Mouse (Mus musculus) embryonic facial prominence, embryonic 11.5 days (tissue): ENCODE results near the gene Gnb1. TPM values are rescaled to one million over a fixed set of nuclear protein-coding genes. Genes with fewer than 3 reads are reported as not detected.
"Not testable (repeated sequence)": the region's sequence is repeated elsewhere in the genome, so short reads cannot be mapped to it uniquely, and the experiment has no call there.

Experiments used
- ATAC-seq: fragments of 200-750 bp; cut with Nextera tagmentation; replicated peaks from 2 replicates; pipeline ENCODE4 v1.8.0; 2017; ENCODE audit warnings: low read depth; ENCODE audit not compliant: insufficient number of reproducible peaks, low FRiP score, low TSS enrichment
- DNase-seq: peaks from one replicate; pipeline ENCODE4 v3.0.0-alpha.2; 2015; ENCODE audit warnings: low spot score
- H3K27ac ChIP-seq: fragments of 300-500 bp; sonication (generic); replicated peaks from 2 replicates; pipeline ENCODE4 v1.5.1; 2014; ENCODE audit warnings: mild to moderate bottlenecking, low read depth, low read length, control low read depth
- H3K27me3 ChIP-seq: fragments of 300-500 bp; sonication (generic); 2 replicates; pipeline ENCODE4 v1.6.1; 2014; ENCODE audit warnings: mild to moderate bottlenecking, low read length, moderate library complexity, mixed read lengths; ENCODE audit not compliant: control insufficient read depth, insufficient read depth
- H3K36me3 ChIP-seq: fragments of 300-500 bp; sonication (generic); replicated peaks from 2 replicates; pipeline ENCODE4 v1.6.1; 2014; ENCODE audit warnings: low read depth, mild to moderate bottlenecking, low read length, moderate library complexity, mixed read lengths; ENCODE audit not compliant: control insufficient read depth, insufficient read depth
- H3K4me1 ChIP-seq: fragments of 300-500 bp; sonication (generic); 2 replicates; pipeline ENCODE4 v1.6.1; 2014; ENCODE audit warnings: low read length, mixed read lengths; ENCODE audit not compliant: control insufficient read depth, insufficient read depth
- H3K4me2 ChIP-seq: fragments of 300-500 bp; sonication (generic); 2 replicates; pipeline ENCODE4 v1.6.1; 2014; ENCODE audit warnings: low read depth, mild to moderate bottlenecking, control low read depth, low read length, moderate library complexity
- H3K4me3 ChIP-seq: fragments of 300-500 bp; sonication (generic); 2 replicates; pipeline ENCODE4 v1.5.1; 2014; ENCODE audit warnings: low read depth, low read length, control low read depth
- H3K9ac ChIP-seq: fragments of 300-500 bp; sonication (generic); replicated peaks from 2 replicates; pipeline ENCODE4 v1.6.1; 2014; ENCODE audit warnings: mild to moderate bottlenecking, control low read depth, low read length
- H3K9me3 ChIP-seq: fragments of 300-500 bp; sonication (generic); replicated peaks from 2 replicates; pipeline ENCODE4 v1.6.1; 2016; ENCODE audit warnings: mild to moderate bottlenecking, low read length, inconsistent platforms, mixed read lengths; ENCODE audit not compliant: control insufficient read depth
- WGBS: fragments of 180-500 bp; shearing (Covaris S2); extraction: QIAGEN DNeasy Blood & Tissue Kit; methylation state at CpG from one replicate; pipeline ENCODE4 v1.1.7; 2014; 5-methylcytosine and 5-hydroxymethylcytosine counted together
- polyA plus RNA-seq: library from polyadenylated mRNA; unstranded; fragments of >200 nt; fragmentation: Nextera tagmentation; extraction: Ambion mirVana; gene quantifications from 2 replicates; pipeline ENCODE4 v1.2.1, GENCODE M21; 2014

The Gnb1 gene
- polyA plus RNA-seq, 1 experiment from 2014 or later: 691 TPM

- 67% methylated on average over 3 of the region's 3 CpGs for WGBS
- DNase-seq (no peak), ATAC-seq (no peak)
- H3K4me2 ChIP-seq: no peak overlapping the region
- H3K9ac ChIP-seq: no peak overlapping the region
- no peak overlapping the region for H3K27ac ChIP-seq
- H3K36me3 ChIP-seq: no peaks in the 10 kb centered on the region
- no peak overlapping the region for H3K4me3 ChIP-seq
- H3K27me3 ChIP-seq: peaks cover 2% of the 10 kb centered on the region; the same call in 1 of the 2 replicates
- H3K4me1 ChIP-seq: no peaks in the 10 kb centered on the region; the same call in 1 of the 2 replicates
- no peaks in the 10 kb centered on the region for H3K9me3 ChIP-seq
Observed at GRCm38 (mm10) chr4:155472716-155473290, 18.4 kb upstream of the Gnb1 start.

- peaks cover 2% of the 10 kb centered on the region; the same call in 1 of the 2 replicates for H3K27me3 ChIP-seq
- H3K9ac ChIP-seq: no peak overlapping the region
- no peak for DNase-seq
Observed at GRCm38 (mm10) chr4:155473319-155473718, 17.8 kb upstream of the Gnb1 start.

DNA sequence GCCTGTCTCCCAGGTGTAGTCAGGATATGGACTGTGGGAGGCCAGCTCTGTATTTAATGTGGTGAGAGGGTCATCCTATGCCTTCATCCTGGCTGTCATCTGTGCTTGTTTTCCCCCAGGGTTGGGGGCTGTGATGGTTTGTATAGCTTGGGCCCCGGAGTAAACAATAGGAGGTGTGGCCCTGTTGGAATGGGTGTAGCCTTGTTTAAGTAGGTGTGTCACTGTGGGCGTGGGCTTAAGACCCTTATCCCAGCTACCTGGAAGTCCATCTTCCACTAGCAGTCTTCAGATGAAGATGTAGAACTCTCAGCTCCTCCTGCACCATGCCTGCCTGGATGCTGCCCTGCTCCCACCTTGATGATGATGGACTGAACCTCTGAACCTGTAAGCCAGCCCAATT, 17.4 kb upstream of the Gnb1 start:
- H3K27me3 ChIP-seq, H3K4me3 ChIP-seq, H3K9ac ChIP-seq, ATAC-seq, H3K9me3 ChIP-seq, DNase-seq, H3K4me2 ChIP-seq, H3K27ac ChIP-seq, H3K36me3 ChIP-seq, H3K4me1 ChIP-seq: not testable (repeated sequence)
- whole genome bisulfite sequencing: 73% methylated on average over 2 of the region's 2 CpGs

More at GRCm38 (mm10) chr4:155473319-155473718, 17.8 kb upstream of the Gnb1 start:
- H3K9me3 ChIP-seq: no peaks in the 10 kb centered on the region
- no peaks in the 10 kb centered on the region for H3K36me3 ChIP-seq
- WGBS: 72% methylated on average over 5 of the region's 5 CpGs
- H3K4me1 ChIP-seq: no peaks in the 10 kb centered on the region; the same call in 1 of the 2 replicates
- H3K4me2 ChIP-seq: no peak overlapping the region
- no peak overlapping the region for H3K27ac ChIP-seq
- ATAC-seq: no peak
- H3K4me3 ChIP-seq: no peak overlapping the region

DNA sequence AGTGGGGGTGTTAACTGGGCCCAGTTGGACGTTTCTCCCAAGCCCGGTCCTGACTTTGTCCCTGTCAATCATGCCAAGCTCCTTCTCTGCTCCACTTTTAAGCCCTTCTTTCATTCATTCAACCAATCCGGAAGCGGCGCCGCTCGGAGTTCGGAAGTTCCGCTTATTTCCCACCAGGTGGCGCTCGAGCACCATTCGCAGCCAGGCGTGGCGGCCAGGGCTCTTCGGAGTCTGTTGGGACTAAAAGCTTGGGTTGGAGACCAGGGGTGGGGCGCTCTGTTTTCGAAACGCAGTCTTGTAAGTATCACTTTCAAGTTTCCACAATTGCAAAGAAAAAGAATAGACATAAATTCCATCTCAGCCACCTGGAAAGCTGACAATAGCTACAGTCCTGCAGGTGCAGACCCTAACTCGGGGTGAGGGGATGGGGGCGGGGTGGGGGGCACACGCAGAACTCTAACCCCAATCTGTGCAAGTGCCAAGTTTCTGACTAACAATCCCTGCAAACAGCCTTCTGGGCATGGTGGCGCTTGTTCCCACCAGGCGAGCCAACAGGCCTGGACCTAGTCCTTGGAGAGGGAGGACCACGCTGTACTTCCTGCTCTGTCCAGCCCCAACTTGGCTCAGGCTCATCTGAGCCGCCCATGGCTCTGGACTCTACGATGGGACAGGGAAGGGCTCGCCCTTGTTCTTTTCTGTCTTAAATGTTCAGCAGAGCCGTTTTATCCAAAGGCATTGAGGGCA, 9.6 kb upstream of the Gnb1 start:
- Histone ChIP-seq H3K9me3 (no peaks in the 10 kb centered on the region), H3K36me3 (no peaks in the 10 kb centered on the region), H3K4me3 (no peak overlapping the region), H3K4me2 (no peak overlapping the region), H3K9ac (no peak overlapping the region), H3K27ac (no peak overlapping the region), H3K27me3 (no peaks in the 10 kb centered on the region), H3K4me1 (no peaks in the 10 kb centered on the region)
- DNase-seq (peak; percentile 83), ATAC-seq (no peak)
- WGBS: 22% methylated on average over 28 of the region's 28 CpGs

GRCm38 (mm10) chr4:155482125-155482480, 9.1 kb upstream of the Gnb1 start:
- H3K27me3 ChIP-seq: no peaks in the 10 kb centered on the region
- no peak overlapping the region for H3K4me2 ChIP-seq
- H3K9me3 ChIP-seq: no peaks in the 10 kb centered on the region
- WGBS: 87% methylated on average over 6 of the region's 6 CpGs
- H3K4me3 ChIP-seq: no peak overlapping the region
- DNase-seq: no peak
- no peaks in the 10 kb centered on the region for H3K36me3 ChIP-seq
- no peak overlapping the region for H3K27ac ChIP-seq
- no peak for ATAC-seq
- H3K9ac ChIP-seq: no peak overlapping the region
- no peaks in the 10 kb centered on the region for H3K4me1 ChIP-seq

DNA sequence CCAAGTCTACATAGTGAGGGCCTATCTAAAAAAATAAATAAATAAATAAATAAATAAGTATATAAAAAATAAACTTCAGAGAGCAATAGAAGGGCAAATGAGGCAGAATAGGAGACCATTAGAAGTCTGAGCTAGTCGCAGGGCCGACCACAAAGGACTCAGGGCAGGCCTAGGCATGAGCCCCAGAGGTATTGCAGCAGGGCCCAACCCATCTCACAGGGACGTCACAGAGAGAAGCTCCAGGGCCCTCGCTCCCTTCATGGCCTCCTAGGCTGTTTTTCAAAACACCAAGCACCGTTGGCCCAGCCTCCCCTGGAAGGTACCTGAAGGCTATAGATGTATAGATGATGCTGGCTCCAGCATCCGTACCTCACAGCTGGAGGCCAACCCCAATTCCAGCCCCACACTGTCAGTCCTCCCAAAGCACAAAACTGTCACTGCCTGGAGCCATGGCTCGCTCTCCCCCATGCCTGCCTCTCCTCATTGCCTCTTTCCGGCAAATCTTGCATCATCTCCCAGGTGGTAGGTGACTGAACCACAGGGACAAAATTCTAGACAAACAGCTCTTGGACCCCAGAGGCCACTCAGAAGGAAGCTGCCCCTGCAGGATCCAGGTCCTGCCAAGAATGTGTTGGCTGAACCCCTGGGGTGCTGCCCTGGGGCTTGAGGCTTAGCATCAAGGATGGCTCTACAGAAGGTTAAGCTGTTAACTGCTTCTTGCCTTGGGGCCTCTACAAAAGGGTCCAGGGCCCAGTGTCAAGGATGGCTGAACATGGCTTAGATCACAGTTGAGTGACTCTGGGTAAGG, 8.2 kb upstream of the Gnb1 start:
- no peak overlapping the region for H3K27ac ChIP-seq
- H3K9ac ChIP-seq: no peak overlapping the region
- H3K27me3 ChIP-seq: no peaks in the 10 kb centered on the region
- no peak overlapping the region for H3K4me2 ChIP-seq
- ATAC-seq (no peak), DNase-seq (no peak)
- H3K9me3 ChIP-seq: no peaks in the 10 kb centered on the region
- H3K4me1 ChIP-seq: no peaks in the 10 kb centered on the region
- no peaks in the 10 kb centered on the region for H3K36me3 ChIP-seq
- WGBS: 58% methylated on average over 8 of the region's 8 CpGs
- H3K4me3 ChIP-seq: no peak overlapping the region

- Histone ChIP-seq H3K4me2 (no peak overlapping the region), H3K4me1 (0 out of 2 replicates have a peak, but pooled peaks cover 2% of the 10 kb centered on the region), H3K9me3 (no peaks in the 10 kb centered on the region), H3K9ac (no peak overlapping the region), H3K27ac (no peak overlapping the region), H3K36me3 (no peaks in the 10 kb centered on the region), H3K4me3 (no peak overlapping the region), H3K27me3 (no peaks in the 10 kb centered on the region)
- DNase-seq (no peak), ATAC-seq (no peak)
- 72% methylated on average over 3 of the region's 3 CpGs for WGBS
Observed at GRCm38 (mm10) chr4:155485521-155485920, 5.6 kb upstream of the Gnb1 start.

- H3K36me3 ChIP-seq: no peaks in the 10 kb centered on the region
- no peak for DNase-seq
- H3K27ac ChIP-seq: no peak overlapping the region
- H3K27me3 ChIP-seq: no peaks in the 10 kb centered on the region
- no peaks in the 10 kb centered on the region for H3K9me3 ChIP-seq
- 40% methylated on average over 3 of the region's 3 CpGs for WGBS
- H3K9ac ChIP-seq: peak overlapping the region; percentile 28
- ATAC-seq: no peak
- no peak overlapping the region for H3K4me2 ChIP-seq
- no peak overlapping the region for H3K4me3 ChIP-seq
- 0 out of 2 replicates have a peak, but pooled peaks cover 2% of the 10 kb centered on the region for H3K4me1 ChIP-seq
Observed at GRCm38 (mm10) chr4:155487746-155488145, 3.4 kb upstream of the Gnb1 start.
